Mouse (Mus musculus): Measurements from ENCODE around the gene Uprt. TPM values are rescaled to one million over a fixed set of nuclear protein-coding genes. Genes with fewer than 3 reads are reported as not detected.
A peak's percentile ranks its signal among the peaks of the same experiment; 100 is the strongest.

Gene Uprt
- polyA plus RNA-seq (2015; fragmentation: Nextera tagmentation; extraction: Ambion mirVana) = 1.7 and 2.0 TPM in 2 replicates

- Histone ChIP-seq H3K4me2 (ENCODE audit: low read depth, low read length) (peak within 1 kb of the TSS; percentile 51), H3K4me1 (replicated peaks; ENCODE audit: control insufficient read depth, insufficient read depth, low read length) (0 out of 2 replicates have a peak, but pooled peaks cover 3% of the 10 kb centered on the region), H3K9ac (ENCODE audit: low read length) (peak within 1 kb of the TSS; percentile 70), H3K9me3 (ENCODE audit: control insufficient read depth, low read length) (no peaks in the 10 kb centered on the region), H3K4me3 (ENCODE audit: low read length) (peak within 1 kb of the TSS; percentile 66), H3K27me3 (ENCODE audit: control insufficient read depth, insufficient read depth, low read depth, low read length) (no peaks in the 10 kb centered on the region), H3K27ac (ENCODE audit: low read length) (peak within 1 kb of the TSS; percentile 65), H3K36me3 (ENCODE audit: control insufficient read depth, insufficient read depth, low read length) (no peaks in the 10 kb centered on the region)
- peak; percentile 97 for ATAC-seq (ENCODE audit: low read depth)
- WGBS = 15% methylated on average over 33 of the region's 34 CpGs
Observed at GRCm38 (mm10) chrX:104482572-104483443, at the start of gene Uprt. Gene Uprt, plus strand, starts transcription at chrX:104482818.

- 41% methylated on average over 1 of the region's 1 CpGs for WGBS
- no peak overlapping the region for H3K4me2 ChIP-seq (ENCODE audit: low read depth, low read length)
- no peak overlapping the region for H3K9ac ChIP-seq (ENCODE audit: low read length)
- no peaks in the 10 kb centered on the region for H3K9me3 ChIP-seq (ENCODE audit: control insufficient read depth, low read length)
- ATAC-seq (ENCODE audit: low read depth) = no peak
- no peaks in the 10 kb centered on the region for H3K36me3 ChIP-seq (ENCODE audit: control insufficient read depth, insufficient read depth, low read length)
- no peaks in the 10 kb centered on the region for H3K4me1 ChIP-seq (replicated peaks; ENCODE audit: control insufficient read depth, insufficient read depth, low read length)
- no peak overlapping the region for H3K27ac ChIP-seq (ENCODE audit: low read length)
- no peak overlapping the region for H3K4me3 ChIP-seq (ENCODE audit: low read length)
- peaks cover 2% of the 10 kb centered on the region; the same call in 1 of the 2 replicates for H3K27me3 ChIP-seq (ENCODE audit: control insufficient read depth, insufficient read depth, low read depth, low read length)
Observed at GRCm38 (mm10) chrX:104433456-104433855, 49.2 kb upstream of the Uprt start.

GRCm38 (mm10) chrX:104452433-104452832, 30.2 kb upstream of the Uprt start:
- Histone ChIP-seq H3K27ac (ENCODE audit: low read length) (no peak overlapping the region), H3K4me1 (replicated peaks; ENCODE audit: control insufficient read depth, insufficient read depth, low read length) (no peaks in the 10 kb centered on the region), H3K4me3 (ENCODE audit: low read length) (no peak overlapping the region), H3K9me3 (ENCODE audit: control insufficient read depth, low read length) (no peaks in the 10 kb centered on the region), H3K27me3 (ENCODE audit: control insufficient read depth, insufficient read depth, low read depth, low read length) (no peaks in the 10 kb centered on the region; the same call in 1 of the 2 replicates), H3K4me2 (ENCODE audit: low read depth, low read length) (no peak overlapping the region), H3K36me3 (ENCODE audit: control insufficient read depth, insufficient read depth, low read length) (no peaks in the 10 kb centered on the region), H3K9ac (ENCODE audit: low read length) (no peak overlapping the region)
- 67% methylated on average over 1 of the region's 1 CpGs for WGBS
- ATAC-seq (ENCODE audit: low read depth) = no peak

GRCm38 (mm10) chrX:104461755-104462154, 20.9 kb upstream of the Uprt start:
- no peak overlapping the region for H3K9ac ChIP-seq (ENCODE audit: low read length)
- no peak overlapping the region for H3K27ac ChIP-seq (ENCODE audit: low read length)
- H3K4me2 ChIP-seq (ENCODE audit: low read depth, low read length) = no peak overlapping the region
- H3K4me3 ChIP-seq (ENCODE audit: low read length) = no peak overlapping the region
- no peaks in the 10 kb centered on the region for H3K4me1 ChIP-seq (replicated peaks; ENCODE audit: control insufficient read depth, insufficient read depth, low read length)
- no peaks in the 10 kb centered on the region for H3K36me3 ChIP-seq (ENCODE audit: control insufficient read depth, insufficient read depth, low read length)
- H3K27me3 ChIP-seq (ENCODE audit: control insufficient read depth, insufficient read depth, low read depth, low read length) = no peaks in the 10 kb centered on the region
- peak; percentile 47 for ATAC-seq (ENCODE audit: low read depth)
- 20% methylated on average over 2 of the region's 2 CpGs for WGBS
- H3K9me3 ChIP-seq (ENCODE audit: control insufficient read depth, low read length) = no peaks in the 10 kb centered on the region

GRCm38 (mm10) chrX:104464376-104464775, 18.2 kb upstream of the Uprt start:
- Histone ChIP-seq H3K27me3 (ENCODE audit: control insufficient read depth, insufficient read depth, low read depth, low read length) (no peaks in the 10 kb centered on the region), H3K4me1 (replicated peaks; ENCODE audit: control insufficient read depth, insufficient read depth, low read length) (no peaks in the 10 kb centered on the region), H3K4me3 (ENCODE audit: low read length) (no peak overlapping the region), H3K27ac (ENCODE audit: low read length) (no peak overlapping the region), H3K36me3 (ENCODE audit: control insufficient read depth, insufficient read depth, low read length) (no peaks in the 10 kb centered on the region), H3K4me2 (ENCODE audit: low read depth, low read length) (0 out of 2 replicates have a peak overlapping the region, but pooled peaks have one; percentile 3), H3K9me3 (ENCODE audit: control insufficient read depth, low read length) (no peaks in the 10 kb centered on the region), H3K9ac (ENCODE audit: low read length) (no peak overlapping the region)
- WGBS = 36% methylated on average over 6 of the region's 6 CpGs
- peak; percentile 59 for ATAC-seq (ENCODE audit: low read depth)

GRCm38 (mm10) chrX:104478041-104478440, 4.6 kb upstream of the Uprt start:
- H3K9me3 ChIP-seq (ENCODE audit: control insufficient read depth, low read length) = no peaks in the 10 kb centered on the region
- 10% methylated on average over 2 of the region's 2 CpGs for WGBS
- H3K27ac ChIP-seq (ENCODE audit: low read length) = peak overlapping the region; percentile 5; the same call in 1 of the 2 replicates
- H3K4me1 ChIP-seq (replicated peaks; ENCODE audit: control insufficient read depth, insufficient read depth, low read length) = no peaks in the 10 kb centered on the region
- no peak overlapping the region for H3K4me2 ChIP-seq (ENCODE audit: low read depth, low read length)
- 0 out of 2 replicates have a peak, but pooled peaks cover 2% of the 10 kb centered on the region for H3K27me3 ChIP-seq (ENCODE audit: control insufficient read depth, insufficient read depth, low read depth, low read length)
- ATAC-seq (ENCODE audit: low read depth) = no peak
- H3K9ac ChIP-seq (ENCODE audit: low read length) = no peak overlapping the region
- H3K36me3 ChIP-seq (ENCODE audit: control insufficient read depth, insufficient read depth, low read length) = no peaks in the 10 kb centered on the region
- no peak overlapping the region for H3K4me3 ChIP-seq (ENCODE audit: low read length)

GRCm38 (mm10) chrX:104483444-104483808, 808 bp downstream of the Uprt start:
- H3K9me3 ChIP-seq (ENCODE audit: control insufficient read depth, low read length) = no peaks in the 10 kb centered on the region
- H3K27ac ChIP-seq (ENCODE audit: low read length) = peak overlapping the region; percentile 65
- 25% methylated on average over 6 of the region's 6 CpGs for WGBS
- ATAC-seq (ENCODE audit: low read depth) = peak; percentile 66; the same call in 1 of the 2 replicates
- H3K27me3 ChIP-seq (ENCODE audit: control insufficient read depth, insufficient read depth, low read depth, low read length) = no peaks in the 10 kb centered on the region
- peak overlapping the region; percentile 66 for H3K4me3 ChIP-seq (ENCODE audit: low read length)
- 0 out of 2 replicates have a peak, but pooled peaks cover 3% of the 10 kb centered on the region for H3K4me1 ChIP-seq (replicated peaks; ENCODE audit: control insufficient read depth, insufficient read depth, low read length)
- H3K4me2 ChIP-seq (ENCODE audit: low read depth, low read length) = peak overlapping the region; percentile 51
- peak overlapping the region; percentile 70 for H3K9ac ChIP-seq (ENCODE audit: low read length)
- no peaks in the 10 kb centered on the region for H3K36me3 ChIP-seq (ENCODE audit: control insufficient read depth, insufficient read depth, low read length)

- ATAC-seq (ENCODE audit: low read depth) = no peak
- no peaks in the 10 kb centered on the region for H3K9me3 ChIP-seq (ENCODE audit: control insufficient read depth, low read length)
- no peak overlapping the region for H3K27ac ChIP-seq (ENCODE audit: low read length)
- no peak overlapping the region for H3K4me3 ChIP-seq (ENCODE audit: low read length)
- H3K4me1 ChIP-seq (replicated peaks; ENCODE audit: control insufficient read depth, insufficient read depth, low read length) = peaks cover 3% of the 10 kb centered on the region; the same call in 1 of the 2 replicates
- WGBS = 82% methylated on average over 2 of the region's 2 CpGs
- H3K27me3 ChIP-seq (ENCODE audit: control insufficient read depth, insufficient read depth, low read depth, low read length) = no peaks in the 10 kb centered on the region
- H3K4me2 ChIP-seq (ENCODE audit: low read depth, low read length) = no peak overlapping the region
- no peaks in the 10 kb centered on the region for H3K36me3 ChIP-seq (ENCODE audit: control insufficient read depth, insufficient read depth, low read length)
- no peak overlapping the region for H3K9ac ChIP-seq (ENCODE audit: low read length)
Observed at GRCm38 (mm10) chrX:104485596-104485995, 3.0 kb downstream of the Uprt start.

- no peak for ATAC-seq (ENCODE audit: low read depth)
- Histone ChIP-seq H3K27ac (ENCODE audit: low read length) (no peak overlapping the region), H3K4me3 (ENCODE audit: low read length) (no peak overlapping the region), H3K9ac (ENCODE audit: low read length) (no peak overlapping the region), H3K4me2 (ENCODE audit: low read depth, low read length) (no peak overlapping the region), H3K4me1 (replicated peaks; ENCODE audit: control insufficient read depth, insufficient read depth, low read length) (peaks cover 3% of the 10 kb centered on the region; the same call in 1 of the 2 replicates), H3K27me3 (ENCODE audit: control insufficient read depth, insufficient read depth, low read depth, low read length) (no peaks in the 10 kb centered on the region), H3K9me3 (ENCODE audit: control insufficient read depth, low read length) (no peaks in the 10 kb centered on the region), H3K36me3 (ENCODE audit: control insufficient read depth, insufficient read depth, low read length) (no peaks in the 10 kb centered on the region)
- WGBS = 63% methylated on average over 3 of the region's 3 CpGs
Observed at GRCm38 (mm10) chrX:104488036-104488435, 5.4 kb downstream of the Uprt start.

Data from lung, embryonic 16.5 days (tissue).